13 mouse cellular contexts compared by ENCODE assay signal in genomic region chr5:139141326-139141725, GRCm38 (mm10). TPM values are rescaled to one million over a fixed set of nuclear protein-coding genes. Genes with fewer than 3 reads are reported as not detected.
A peak's percentile ranks its signal among the peaks of the same experiment; 100 is the strongest.
DNase-seq lines count a peak whose midpoint lies in the region; ATAC-seq and TF ChIP-seq lines count a peak whose summit lies in the region.
"Had no signal": no experiment of that assay in that cellular context is flagged by ENCODE, and none has a peak within 500 bp of the region (broad histone marks: within the 10 kb centered on the region; RNA-seq: fewer than 3 reads in every experiment).

No protein-coding gene starts in this region.

- no peak for TF ChIP-seq POLR2A in cerebellum, adult 2 months (IDR thresholded peaks at IDR 0.05; ENCODE audit: borderline replicate concordance, insufficient read depth, low read length)

- no peak overlapping the region for H3K27ac ChIP-seq in cerebellum, adult 2 months (ENCODE audit: insufficient read depth, low read length)
- H3K27ac ChIP-seq in heart, embryonic 13.5 days (replicated peaks), result peak overlapping the region; percentile 71
- H3K27ac ChIP-seq: embryonic facial prominence, embryonic 15.5 days; liver, embryonic 15.5 days; stomach, postnatal 0 days had no signal

- ATAC-seq in heart, embryonic 13.5 days (ENCODE audit: extremely low read depth, insufficient number of reproducible peaks, low FRiP score, low TSS enrichment), result no peak
- no peak for ATAC-seq in erythroid progenitor cell, adult 5-6 weeks (replicated peaks; ENCODE audit: low FRiP score, poor library complexity, severe bottlenecking)
- ATAC-seq: Patski had no signal

- H3K9me3 ChIP-seq in heart, embryonic 13.5 days, result no peaks in the 10 kb centered on the region
- H3K9me3 ChIP-seq: embryonic facial prominence, embryonic 15.5 days; liver, embryonic 15.5 days had no signal

- DNase-seq in cerebellum, adult 2 months, result peak; percentile 53 to 71
- DNase-seq in cerebellum, adult 8-10 months, result no peak
- peak; percentile 49 for DNase-seq in kidney, postnatal 14 days
- no peak for DNase-seq in kidney, adult 9 months
- DNase-seq in lung, postnatal 10 days, result peak; percentile 44
- DNase-seq in thymus, postnatal 25 days, result no peak

- H3K4me1 ChIP-seq in cerebellum, adult 2 months (ENCODE audit: control insufficient read depth, insufficient read depth, low read length), result peaks cover 54% of the 10 kb centered on the region
- H3K4me1 ChIP-seq in heart, embryonic 13.5 days, result peaks cover 16% of the 10 kb centered on the region
- H3K4me1 ChIP-seq: liver, embryonic 15.5 days had no signal

- no peak overlapping the region for H3K4me3 ChIP-seq in cerebellum, adult 2 months (replicated peaks; ENCODE audit: insufficient read depth, low read depth, low read length)
- no peak overlapping the region; the same call in 1 of the 2 replicates for H3K4me3 ChIP-seq in heart, embryonic 13.5 days
- H3K4me3 ChIP-seq: embryonic facial prominence, embryonic 15.5 days; liver, embryonic 15.5 days had no signal

- H3K4me2 ChIP-seq in heart, embryonic 13.5 days, result peak overlapping the region; percentile 39
- H3K4me2 ChIP-seq: embryonic facial prominence, embryonic 15.5 days; liver, embryonic 15.5 days had no signal

- TF ChIP-seq CTCF in cerebellum, adult 2 months (IDR thresholded peaks at IDR 0.05; ENCODE audit: borderline replicate concordance, insufficient read depth, low read depth, low read length), result no peak

- H3K36me3 ChIP-seq in heart, embryonic 13.5 days, result 0 out of 2 replicates have a peak, but pooled peaks cover 3% of the 10 kb centered on the region
- H3K36me3 ChIP-seq: embryonic facial prominence, embryonic 15.5 days; liver, embryonic 15.5 days had no signal

- 23% methylated on average over 5 of the region's 5 CpGs for WGBS in cerebellum, adult 2 months
- 31% methylated on average over 5 of the region's 5 CpGs for WGBS in heart, embryonic 13.5 days

- H3K9ac ChIP-seq in heart, embryonic 13.5 days, result no peak overlapping the region
- H3K9ac ChIP-seq: embryonic facial prominence, embryonic 15.5 days; liver, embryonic 15.5 days had no signal

- H3K27me3 ChIP-seq in cerebellum, adult 2 months (ENCODE audit: control insufficient read depth, insufficient read depth, low read length), result no peaks in the 10 kb centered on the region
- H3K27me3 ChIP-seq in heart, embryonic 13.5 days (replicated peaks), result peaks cover 5% of the 10 kb centered on the region; the same call in 1 of the 2 replicates
- H3K27me3 ChIP-seq: embryonic facial prominence, embryonic 15.5 days; liver, embryonic 15.5 days; Patski had no signal

RNA-seq across cellular contexts. Expression of gene Prkar1b, which starts 8.5 kb away (rescaled TPM):
- 507 and 509 TPM in 2 replicates for polyA plus RNA-seq in cerebellum, adult 2 months (2012; rRNA removed)
- polyA plus RNA-seq in heart, embryonic 13.5 days (2015; fragmentation: Nextera tagmentation; extraction: Ambion mirVana), result 9.4 and 11.5 TPM in 2 replicates
- 0.72 TPM in 1 of 2 replicates, not detected in the other for total RNA-seq in erythroid progenitor cell, adult 5-6 weeks (2015; ENCODE audit: low replicate concordance)
- total RNA-seq in erythroid progenitor cell, adult 5-6 weeks (2017; ENCODE audit: low replicate concordance), result 0.08 TPM in 1 of 2 replicates, not detected in the other
- total RNA-seq: hematopoietic stem cell, adult 5-6 weeks had no signal

RNA-seq across cellular contexts. Expression of gene Dnaaf5, which starts 8.7 kb away (rescaled TPM):
- 7.0 and 7.9 TPM in 2 replicates for polyA plus RNA-seq in cerebellum, adult 2 months (2012; rRNA removed)
- 5.6 and 5.8 TPM in 2 replicates for polyA plus RNA-seq in heart, embryonic 13.5 days (2015; fragmentation: Nextera tagmentation; extraction: Ambion mirVana)
- total RNA-seq in erythroid progenitor cell, adult 5-6 weeks (2015; ENCODE audit: low replicate concordance), result 1.7 and 1.8 TPM in 2 replicates
- total RNA-seq in erythroid progenitor cell, adult 5-6 weeks (2017; ENCODE audit: low replicate concordance), result 2.6 and 3.6 TPM in 2 replicates

RNA-seq across cellular contexts. Expression of gene Sun1, which starts 59.1 kb away (rescaled TPM):
- 65.3 and 70.8 TPM in 2 replicates for polyA plus RNA-seq in cerebellum, adult 2 months (2012; rRNA removed)
- 31.2 and 32.9 TPM in 2 replicates for polyA plus RNA-seq in heart, embryonic 13.5 days (2015; fragmentation: Nextera tagmentation; extraction: Ambion mirVana)
- 77.5 and 111 TPM in 2 replicates for total RNA-seq in erythroid progenitor cell, adult 5-6 weeks (2015; ENCODE audit: low replicate concordance)
- total RNA-seq in erythroid progenitor cell, adult 5-6 weeks (2017; ENCODE audit: low replicate concordance), result 99.6 and 190 TPM in 2 replicates

Comparison
In these comparisons a context has a peak if more than half of its experiments do, and no peak if none do; other contexts are left out.
1. DNase-seq: peak in cerebellum, adult 2 months (2 of 2), kidney, postnatal 14 days (single experiment) and lung, postnatal 10 days (single experiment); none in cerebellum, adult 8-10 months (single experiment), kidney, adult 9 months (single experiment) and thymus, postnatal 25 days (single experiment).
2. RNA of gene Prkar1b, which starts 8.5 kb away (polyA plus RNA-seq): 507 to 509 TPM in cerebellum, adult 2 months; 9.4 to 11.5 TPM in heart, embryonic 13.5 days; every median in the first group is over 10 times any median in the second.